Mouse (Mus musculus) lung, postnatal 0 days (tissue): ENCODE data around the gene Gm5485.

ENCODE experiments used
- CTCF ChIP-seq: IDR thresholded peaks from 2 replicates; pipeline ENCODE4 v1.5.1; 2016; ENCODE audit warnings: antibody characterized with exemption, mild to moderate bottlenecking
- EP300 ChIP-seq: IDR thresholded peaks from 2 replicates; pipeline ENCODE4 v1.6.1; 2016; ENCODE audit warnings: antibody characterized with exemption, mild to moderate bottlenecking, control low read depth

GRCm38 (mm10) chr16:48412246-48412645, at the start of gene Gm5485:
- TF ChIP-seq CTCF (no peak), EP300 (no peak)
